Mouse (Mus musculus): ENCODE results near the gene Tacc2. TPM values are rescaled to one million over a fixed set of nuclear protein-coding genes. Genes with fewer than 3 reads are reported as not detected.
A peak's percentile ranks its signal among the peaks of the same experiment; 100 is the strongest.

Tacc2 gene
- polyA plus RNA-seq, 1 experiment from 2014 or later: 15.6 TPM

GRCm38 (mm10) chr7:130726724-130727422 is 149.6 kb downstream of the Tacc2 start:
- Histone ChIP-seq H3K27me3 (ENCODE audit: control insufficient read depth, insufficient read depth, low read length) (no peaks in the 10 kb centered on the region), H3K4me3 (ENCODE audit: low read depth, low read length) (no peak overlapping the region), H3K36me3 (ENCODE audit: control insufficient read depth, insufficient read depth, low read length) (peaks cover 9% of the 10 kb centered on the region), H3K9me3 (ENCODE audit: control insufficient read depth, low read length) (no peaks in the 10 kb centered on the region), H3K4me2 (replicated peaks; ENCODE audit: low read depth) (no peak overlapping the region), H3K4me1 (replicated peaks; ENCODE audit: control insufficient read depth, insufficient read depth) (no peaks in the 10 kb centered on the region), H3K9ac (ENCODE audit: low read length) (no peak overlapping the region), H3K27ac (replicated peaks) (no peak overlapping the region)
- peak; percentile 38; the same call in 1 of the 2 replicates for ATAC-seq (ENCODE audit: low FRiP score, low TSS enrichment)
- TF ChIP-seq CTCF (IDR thresholded peaks at IDR 0.05; ENCODE audit: low read depth) (no peak), EP300 (optimal IDR thresholded peaks at IDR 0.05) (no peak)
- 41% methylated on average over 8 of the region's 8 CpGs for WGBS
- DNase-seq (ENCODE audit: low spot score): peak; percentile 24

GRCm38 (mm10) chr7:130727560-130727959 is 150.3 kb downstream of the Tacc2 start:
- Histone ChIP-seq H3K4me1 (replicated peaks; ENCODE audit: control insufficient read depth, insufficient read depth) (no peaks in the 10 kb centered on the region), H3K27me3 (ENCODE audit: control insufficient read depth, insufficient read depth, low read length) (no peaks in the 10 kb centered on the region), H3K4me3 (ENCODE audit: low read depth, low read length) (no peak overlapping the region), H3K9me3 (ENCODE audit: control insufficient read depth, low read length) (no peaks in the 10 kb centered on the region), H3K4me2 (replicated peaks; ENCODE audit: low read depth) (no peak overlapping the region), H3K36me3 (ENCODE audit: control insufficient read depth, insufficient read depth, low read length) (peaks cover 9% of the 10 kb centered on the region), H3K27ac (replicated peaks) (no peak overlapping the region), H3K9ac (ENCODE audit: low read length) (no peak overlapping the region)
- ATAC-seq (ENCODE audit: low FRiP score, low TSS enrichment): no peak
- TF ChIP-seq CTCF (IDR thresholded peaks at IDR 0.05; ENCODE audit: low read depth): no peak
- no peak for TF ChIP-seq EP300 (optimal IDR thresholded peaks at IDR 0.05)
- no peak for DNase-seq (ENCODE audit: low spot score)
- WGBS: 82% methylated on average over 4 of the region's 4 CpGs

- TF ChIP-seq CTCF (IDR thresholded peaks at IDR 0.05; ENCODE audit: low read depth) (no peak), EP300 (optimal IDR thresholded peaks at IDR 0.05) (no peak)
- H3K9me3 ChIP-seq (ENCODE audit: control insufficient read depth, low read length): no peaks in the 10 kb centered on the region
- H3K4me1 ChIP-seq (replicated peaks; ENCODE audit: control insufficient read depth, insufficient read depth): no peaks in the 10 kb centered on the region
- ATAC-seq (ENCODE audit: low FRiP score, low TSS enrichment) (no peak), DNase-seq (ENCODE audit: low spot score) (no peak)
- H3K36me3 ChIP-seq (ENCODE audit: control insufficient read depth, insufficient read depth, low read length): peaks cover 14% of the 10 kb centered on the region
- no peak overlapping the region for H3K27ac ChIP-seq (replicated peaks)
- H3K9ac ChIP-seq (ENCODE audit: low read length): no peak overlapping the region
- H3K4me3 ChIP-seq (ENCODE audit: low read depth, low read length): no peak overlapping the region
- no peaks in the 10 kb centered on the region for H3K27me3 ChIP-seq (ENCODE audit: control insufficient read depth, insufficient read depth, low read length)
- no peak overlapping the region for H3K4me2 ChIP-seq (replicated peaks; ENCODE audit: low read depth)
- 63% methylated on average over 7 of the region's 7 CpGs for WGBS
Observed at GRCm38 (mm10) chr7:130731792-130732191, 154.6 kb downstream of the Tacc2 start.

- Histone ChIP-seq H3K36me3 (ENCODE audit: control insufficient read depth, insufficient read depth, low read length) (peaks cover 14% of the 10 kb centered on the region), H3K9ac (ENCODE audit: low read length) (no peak overlapping the region), H3K9me3 (ENCODE audit: control insufficient read depth, low read length) (no peaks in the 10 kb centered on the region), H3K4me2 (replicated peaks; ENCODE audit: low read depth) (no peak overlapping the region), H3K4me3 (ENCODE audit: low read depth, low read length) (no peak overlapping the region), H3K27me3 (ENCODE audit: control insufficient read depth, insufficient read depth, low read length) (no peaks in the 10 kb centered on the region), H3K4me1 (replicated peaks; ENCODE audit: control insufficient read depth, insufficient read depth) (no peaks in the 10 kb centered on the region), H3K27ac (replicated peaks) (no peak overlapping the region)
- DNase-seq (ENCODE audit: low spot score): no peak
- ATAC-seq (ENCODE audit: low FRiP score, low TSS enrichment): no peak
- TF ChIP-seq EP300 (optimal IDR thresholded peaks at IDR 0.05): no peak
- no peak for TF ChIP-seq CTCF (IDR thresholded peaks at IDR 0.05; ENCODE audit: low read depth)
- WGBS: 70% methylated on average over 6 of the region's 6 CpGs
Observed at GRCm38 (mm10) chr7:130732908-130733307, 155.7 kb downstream of the Tacc2 start.

- 94% methylated on average over 8 of the region's 8 CpGs for WGBS
- H3K9me3 ChIP-seq (ENCODE audit: control insufficient read depth, low read length): no peaks in the 10 kb centered on the region
- H3K27me3 ChIP-seq (ENCODE audit: control insufficient read depth, insufficient read depth, low read length): no peaks in the 10 kb centered on the region
- ATAC-seq (ENCODE audit: low FRiP score, low TSS enrichment) (no peak), DNase-seq (ENCODE audit: low spot score) (no peak)
- no peak overlapping the region for H3K9ac ChIP-seq (ENCODE audit: low read length)
- H3K4me3 ChIP-seq (ENCODE audit: low read depth, low read length): no peak overlapping the region
- TF ChIP-seq CTCF (IDR thresholded peaks at IDR 0.05; ENCODE audit: low read depth): no peak
- TF ChIP-seq EP300 (optimal IDR thresholded peaks at IDR 0.05): no peak
- no peak overlapping the region for H3K4me2 ChIP-seq (replicated peaks; ENCODE audit: low read depth)
- no peaks in the 10 kb centered on the region for H3K4me1 ChIP-seq (replicated peaks; ENCODE audit: control insufficient read depth, insufficient read depth)
- peaks cover 12% of the 10 kb centered on the region for H3K36me3 ChIP-seq (ENCODE audit: control insufficient read depth, insufficient read depth, low read length)
- H3K27ac ChIP-seq (replicated peaks): no peak overlapping the region
Observed at GRCm38 (mm10) chr7:130733423-130733822, 156.2 kb downstream of the Tacc2 start.

GRCm38 (mm10) chr7:130734195-130734787 is 157.1 kb downstream of the Tacc2 start:
- no peak overlapping the region for H3K4me3 ChIP-seq (ENCODE audit: low read depth, low read length)
- ATAC-seq (ENCODE audit: low FRiP score, low TSS enrichment) (no peak), DNase-seq (ENCODE audit: low spot score) (no peak)
- no peak overlapping the region for H3K27ac ChIP-seq (replicated peaks)
- H3K9me3 ChIP-seq (ENCODE audit: control insufficient read depth, low read length): no peaks in the 10 kb centered on the region
- H3K36me3 ChIP-seq (ENCODE audit: control insufficient read depth, insufficient read depth, low read length): peaks cover 7% of the 10 kb centered on the region; the same call in 1 of the 2 replicates
- no peak overlapping the region for H3K9ac ChIP-seq (ENCODE audit: low read length)
- 94% methylated on average over 2 of the region's 2 CpGs for WGBS
- TF ChIP-seq EP300 (optimal IDR thresholded peaks at IDR 0.05) (no peak), CTCF (IDR thresholded peaks at IDR 0.05; ENCODE audit: low read depth) (peak; percentile 58)
- no peaks in the 10 kb centered on the region for H3K27me3 ChIP-seq (ENCODE audit: control insufficient read depth, insufficient read depth, low read length)
- no peak overlapping the region for H3K4me2 ChIP-seq (replicated peaks; ENCODE audit: low read depth)
- H3K4me1 ChIP-seq (replicated peaks; ENCODE audit: control insufficient read depth, insufficient read depth): no peaks in the 10 kb centered on the region

All from stomach, postnatal 0 days (tissue).